Mouse (Mus musculus) CH12.LX (cell line): ENCODE measurements around the gene Arhgef28. TPM values are rescaled to one million over a fixed set of nuclear protein-coding genes. Genes with fewer than 3 reads are reported as not detected.

Source experiments
- DNase-seq: peaks from one replicate; pipeline ENCODE4 v3.0.0-alpha.2; 2013; ENCODE audit errors: extremely low read depth
- H3K27ac ChIP-seq: 2 replicates; pipeline ENCODE4 v1.5.1; 2012; ENCODE audit warnings: low read depth, mild to moderate bottlenecking, control low read depth, moderate library complexity; ENCODE audit not compliant: insufficient read depth
- H3K27me3 ChIP-seq: replicated peaks from 2 replicates; pipeline ENCODE3; 2012; ENCODE audit warnings: inconsistent platforms
- H3K36me3 ChIP-seq, 2 experiments: replicated peaks in 1 of 2; 2 replicates each; pipeline versions ENCODE3 to v1.6.1; 2012; ENCODE audit warnings: inconsistent platforms in 1 of 2, low read length in 1 of 2, mild to moderate bottlenecking in 1 of 2, mixed read lengths in 1 of 2, moderate library complexity in 1 of 2; ENCODE audit not compliant: control insufficient read depth in 1 of 2, insufficient read depth in 1 of 2
- H3K4me1 ChIP-seq, 2 experiments: 2 replicates each; pipeline ENCODE4 v1.6.1; 2012; ENCODE audit warnings: inconsistent platforms in 1 of 2, moderate library complexity in 1 of 2; ENCODE audit not compliant: insufficient read depth in 2 of 2, control insufficient read depth in 1 of 2
- H3K4me2 ChIP-seq: 2 replicates; pipeline ENCODE4 v1.6.1; 2012; ENCODE audit warnings: low read depth, mild to moderate bottlenecking, control low read depth; ENCODE audit not compliant: poor library complexity, insufficient read depth, severe bottlenecking
- H3K4me3 ChIP-seq, 3 experiments: fragments of 150-350 bp in 1 of 3; sonication (generic) in 1 of 3; replicated peaks in 1 of 3; 2 replicates each; pipeline versions ENCODE3 to v1.5.1; 2011 to 2012; ENCODE audit warnings: low read depth in 2 of 3, low read length in 2 of 3, mild to moderate bottlenecking in 2 of 3, moderate library complexity in 2 of 3, control low read depth in 1 of 3, improper control_type of control experiment in 1 of 3, inconsistent platforms in 1 of 3, mixed read lengths in 1 of 3; ENCODE audit not compliant: poor library complexity in 1 of 3
- H3K79me2 ChIP-seq: replicated peaks from 2 replicates; pipeline ENCODE4 v1.6.1; 2012; ENCODE audit warnings: mild to moderate bottlenecking, moderate library complexity; ENCODE audit not compliant: control insufficient read depth, poor library complexity, insufficient read depth, severe bottlenecking; ENCODE audit errors: extremely low read depth
- H3K9ac ChIP-seq: 2 replicates; pipeline ENCODE4 v1.6.1; 2012; ENCODE audit warnings: low read depth, mild to moderate bottlenecking, control low read depth, moderate library complexity; ENCODE audit not compliant: insufficient read depth
- H3K9me3 ChIP-seq: replicated peaks from 2 replicates; pipeline ENCODE3; 2012; ENCODE audit warnings: low read length, inconsistent platforms, mixed read lengths
- BHLHE40 ChIP-seq: IDR thresholded peaks from 2 replicates; pipeline ENCODE4 v1.6.1; 2011; ENCODE audit warnings: mild to moderate bottlenecking, low read depth, low read length, improper control_type of control experiment
- CHD1 ChIP-seq: IDR thresholded peaks from 2 replicates; pipeline ENCODE4 v1.6.1; 2012; ENCODE audit warnings: low read depth, low read length, improper control_type of control experiment, inconsistent platforms
- CHD2 ChIP-seq: IDR thresholded peaks from 2 replicates; pipeline ENCODE4 v1.6.1; 2011; ENCODE audit warnings: low read length, improper control_type of control experiment
- E2F4 ChIP-seq: IDR thresholded peaks from 2 replicates; pipeline ENCODE4 v1.6.1; 2011; ENCODE audit warnings: low read depth, low read length, improper control_type of control experiment; ENCODE audit not compliant: insufficient replicate concordance
- ELF1 ChIP-seq: IDR thresholded peaks from 2 replicates; pipeline ENCODE4 v1.6.1; 2014; ENCODE audit warnings: low read depth, mild to moderate bottlenecking, inconsistent platforms, low read length, improper control_type of control experiment
- EP300 ChIP-seq: IDR thresholded peaks from 2 replicates; pipeline ENCODE4 v1.6.1; 2011; ENCODE audit warnings: low read length, improper control_type of control experiment
- ETS1 ChIP-seq: conservative IDR thresholded peaks from 2 replicates; pipeline ENCODE4 v1.6.1; 2012; ENCODE audit warnings: low read depth, mild to moderate bottlenecking, inconsistent platforms, low read length, improper control_type of control experiment, moderate library complexity
- GABPA ChIP-seq: IDR thresholded peaks from 2 replicates; pipeline ENCODE4 v1.6.1; 2012; ENCODE audit warnings: low read depth, low read length, improper control_type of control experiment, inconsistent platforms; ENCODE audit not compliant: insufficient replicate concordance
- HCFC1 ChIP-seq: IDR thresholded peaks from 2 replicates; pipeline ENCODE4 v1.6.1; 2012; ENCODE audit warnings: low read depth, mild to moderate bottlenecking, inconsistent platforms, low read length, improper control_type of control experiment
- IRF4 ChIP-seq: IDR thresholded peaks from 2 replicates; pipeline ENCODE4 v1.6.1; 2014; ENCODE audit warnings: low read depth, mild to moderate bottlenecking, inconsistent platforms, low read length, improper control_type of control experiment
- JUN ChIP-seq: IDR thresholded peaks from 2 replicates; pipeline ENCODE4 v1.6.1; 2011; ENCODE audit warnings: low read depth, mild to moderate bottlenecking, low read length, improper control_type of control experiment, moderate library complexity; ENCODE audit not compliant: insufficient read depth
- JUND ChIP-seq: conservative IDR thresholded peaks from 2 replicates; pipeline ENCODE4 v1.6.1; 2011; ENCODE audit warnings: low read depth, low read length, improper control_type of control experiment
- MAFK ChIP-seq: IDR thresholded peaks from 2 replicates; pipeline ENCODE4 v1.6.1; 2011; ENCODE audit warnings: low read length, improper control_type of control experiment; ENCODE audit not compliant: insufficient replicate concordance
- MAX ChIP-seq: IDR thresholded peaks from 2 replicates; pipeline ENCODE4 v1.6.1; 2011; ENCODE audit warnings: low read length, improper control_type of control experiment
- MAZ ChIP-seq: IDR thresholded peaks from 2 replicates; pipeline ENCODE4 v1.6.1; 2012; ENCODE audit warnings: low read depth, mild to moderate bottlenecking, inconsistent platforms, low read length, improper control_type of control experiment, moderate library complexity
- MEF2A ChIP-seq: IDR thresholded peaks from 2 replicates; pipeline ENCODE4 v1.6.1; 2014; ENCODE audit warnings: low read depth, mild to moderate bottlenecking, inconsistent platforms, low read length, improper control_type of control experiment, borderline replicate concordance
- MXI1 ChIP-seq: IDR thresholded peaks from 2 replicates; pipeline ENCODE4 v1.6.1; 2011; ENCODE audit warnings: mild to moderate bottlenecking, low read depth, low read length, improper control_type of control experiment
- NRF1 ChIP-seq: IDR thresholded peaks from 2 replicates; pipeline ENCODE4 v1.6.1; 2014; ENCODE audit warnings: low read depth, mild to moderate bottlenecking, inconsistent platforms, low read length, improper control_type of control experiment, moderate library complexity
- PAX5 ChIP-seq: IDR thresholded peaks from 2 replicates; pipeline ENCODE4 v1.6.1; 2012; ENCODE audit warnings: low read length, inconsistent platforms, mixed read lengths
- POLR2A ChIP-seq: IDR thresholded peaks from 2 replicates; pipeline ENCODE4 v1.6.1; 2011; ENCODE audit warnings: low read depth, mild to moderate bottlenecking, improper control_type of control experiment, low read length
- RAD21 ChIP-seq: IDR thresholded peaks from 2 replicates; pipeline ENCODE4 v1.6.1; 2011; ENCODE audit warnings: low read depth, mild to moderate bottlenecking, low read length, improper control_type of control experiment, moderate library complexity
- RCOR1 ChIP-seq: conservative IDR thresholded peaks from 2 replicates; pipeline ENCODE4 v1.6.1; 2012; ENCODE audit warnings: low read depth, mild to moderate bottlenecking, inconsistent platforms, low read length, improper control_type of control experiment
- SIN3A ChIP-seq: IDR thresholded peaks from 2 replicates; pipeline ENCODE4 v1.6.1; 2012; ENCODE audit warnings: low read length, improper control_type of control experiment, inconsistent platforms
- SMC3 ChIP-seq: IDR thresholded peaks from 2 replicates; pipeline ENCODE4 v1.6.1; 2011; ENCODE audit warnings: low read depth, low read length, improper control_type of control experiment
- TBP ChIP-seq: conservative IDR thresholded peaks from 2 replicates; pipeline ENCODE4 v1.6.1; 2011; ENCODE audit warnings: low read depth, low read length, improper control_type of control experiment
- TCF12 ChIP-seq: IDR thresholded peaks from 2 replicates; pipeline ENCODE4 v1.6.1; 2014; ENCODE audit warnings: low read depth, mild to moderate bottlenecking, inconsistent platforms, low read length, improper control_type of control experiment
- UBTF ChIP-seq: IDR thresholded peaks from 2 replicates; pipeline ENCODE4 v1.6.1; 2012; ENCODE audit warnings: low read depth, mild to moderate bottlenecking, inconsistent platforms, low read length, improper control_type of control experiment, moderate library complexity
- USF2 ChIP-seq: conservative IDR thresholded peaks from 2 replicates; pipeline ENCODE4 v1.6.1; 2011; ENCODE audit warnings: low read depth, low read length, improper control_type of control experiment
- ZC3H11A ChIP-seq: IDR thresholded peaks from 2 replicates; pipeline ENCODE4 v1.6.1; 2012; ENCODE audit warnings: low read depth, mild to moderate bottlenecking, inconsistent platforms, low read length, improper control_type of control experiment
- ZKSCAN1 ChIP-seq: IDR thresholded peaks from 2 replicates; pipeline ENCODE4 v1.6.1; 2012; ENCODE audit warnings: low read depth, inconsistent platforms, low read length, improper control_type of control experiment, borderline replicate concordance
- ZMIZ1 ChIP-seq: IDR thresholded peaks from 2 replicates; pipeline ENCODE4 v1.6.1; 2012; ENCODE audit warnings: low read depth, mild to moderate bottlenecking, inconsistent platforms, low read length, improper control_type of control experiment
- dilution Hi-C: fragments of 300-500 bp; cut with MboI; formaldehyde crosslinking; loops from 2 replicates; pipeline ENCODE4 v1.14.3; 2020; ENCODE audit warnings: low sequenced_read_pairs; ENCODE audit not compliant: extremely low pct_unique_long_range_greater_than_20kb, extremely low pct_ligation_motif_present
- in situ Hi-C: fragments of 300-500 bp; cut with MboI; formaldehyde crosslinking; loops from 3 replicates; pipeline ENCODE4 v1.14.3; 2019; ENCODE audit warnings: low sequenced_read_pairs, low pct_ligation_motif_present, low pct_unique_long_range_greater_than_20kb, mixed read lengths
- polyA plus RNA-seq: library from polyadenylated mRNA; unstranded; fragments of >175 nt; gene quantifications from 2 replicates; pipeline ENCODE4 v1.2.1, GENCODE M21; 2012; ENCODE audit warnings: low read depth; ENCODE audit not compliant: insufficient read length
- total RNA-seq, 2 experiments: library from RNA; depleted of rRNA; stranded (reverse); fragments of 300-350 nt in 1 of 2; fragments of >200 nt in 1 of 2; gene quantifications; 2 replicates each; pipeline ENCODE4 v1.2.3; 2012 to 2014

The Arhgef28 gene
- total and polyA plus RNA-seq, 3 experiments, result 0.07 to 0.24 (median 0.08) TPM

- no peak overlapping the region for H3K9ac ChIP-seq
- H3K36me3 ChIP-seq, result no peaks in the 10 kb centered on the region
- H3K9me3 ChIP-seq, result no peaks in the 10 kb centered on the region
- H3K27ac ChIP-seq, result no peak overlapping the region
- H3K4me3 ChIP-seq, result no peak overlapping the region
- no peaks in the 10 kb centered on the region for H3K27me3 ChIP-seq
- H3K4me2 ChIP-seq, result no peak overlapping the region
- peaks cover 0 to 10% of the 10 kb centered on the region in 2 experiments; a peak in 1 of 4 replicates for H3K4me1 ChIP-seq
- H3K79me2 ChIP-seq, result no peaks in the 10 kb centered on the region
- in situ Hi-C loops (no loop called here), dilution Hi-C loops (no loop called here)
- no peak for DNase-seq
- TF ChIP-seq SIN3A (no peak), RCOR1 (no peak)
Measured at GRCm38 (mm10) chr13:98002598-98002997, 203.6 kb downstream of the Arhgef28 start.

- in situ Hi-C loops, result no loop called here
Measured at GRCm38 (mm10) chr13:98002121-98002520, 204.1 kb downstream of the Arhgef28 start.

GRCm38 (mm10) chr13:98001719-98002118, 204.5 kb downstream of the Arhgef28 start:
- dilution Hi-C loops, result no loop called here
- Histone ChIP-seq H3K9me3 (no peaks in the 10 kb centered on the region), H3K4me2 (no peak overlapping the region), H3K27me3 (no peaks in the 10 kb centered on the region), H3K9ac (no peak overlapping the region), H3K4me3 (no peak overlapping the region), H3K4me1 (peaks cover 0 to 10% of the 10 kb centered on the region in 2 experiments; a peak in 1 of 4 replicates), H3K27ac (no peak overlapping the region), H3K79me2 (no peaks in the 10 kb centered on the region), H3K36me3 (no peaks in the 10 kb centered on the region)
- no peak for DNase-seq
- in situ Hi-C loops, result no loop called here
- TF ChIP-seq IRF4, result no peak
- TF ChIP-seq UBTF, result no peak
- TF ChIP-seq HCFC1, result no peak
- TF ChIP-seq CHD1, result no peak
- TF ChIP-seq MAFK, result no peak
- no peak for TF ChIP-seq MAX
- no peak for TF ChIP-seq ZMIZ1
- TF ChIP-seq EP300, result no peak
- no peak for TF ChIP-seq RAD21
- no peak for TF ChIP-seq ZKSCAN1
- TF ChIP-seq ETS1, result no peak
- TF ChIP-seq USF2, result no peak
- TF ChIP-seq MEF2A, result no peak
- no peak for TF ChIP-seq ELF1
- no peak for TF ChIP-seq SIN3A
- TF ChIP-seq MXI1, result no peak
- TF ChIP-seq POLR2A, result no peak
- no peak for TF ChIP-seq MAZ
- no peak for TF ChIP-seq PAX5

More at GRCm38 (mm10) chr13:98002121-98002520, 204.1 kb downstream of the Arhgef28 start:
- peaks cover 0 to 10% of the 10 kb centered on the region in 2 experiments; a peak in 1 of 4 replicates for H3K4me1 ChIP-seq
- H3K27me3 ChIP-seq, result no peaks in the 10 kb centered on the region
- no peak for DNase-seq
- H3K4me3 ChIP-seq, result no peak overlapping the region
- H3K9ac ChIP-seq, result no peak overlapping the region
- dilution Hi-C loops, result no loop called here
- TF ChIP-seq SMC3 (no peak), MAX (no peak), ELF1 (no peak), TCF12 (no peak), TBP (no peak), RAD21 (no peak), BHLHE40 (no peak), JUN (no peak), MXI1 (no peak), ZKSCAN1 (no peak), ZC3H11A (no peak), RCOR1 (no peak), MEF2A (no peak), CHD2 (no peak), HCFC1 (no peak), GABPA (no peak), E2F4 (no peak), NRF1 (no peak), JUND (no peak)
- no peaks in the 10 kb centered on the region for H3K9me3 ChIP-seq
- H3K79me2 ChIP-seq, result no peaks in the 10 kb centered on the region
- no peaks in the 10 kb centered on the region for H3K36me3 ChIP-seq
- H3K4me2 ChIP-seq, result no peak overlapping the region
- no peak overlapping the region for H3K27ac ChIP-seq
